ENCODE assay signal across 7 mouse cellular contexts in genomic region chr14:53547365-53547764, GRCm38 (mm10).
DNase-seq lines count a peak whose midpoint lies in the region; ATAC-seq and TF ChIP-seq lines count a peak whose summit lies in the region.
"Not testable (repeated sequence)": the region's sequence is repeated elsewhere in the genome, so short reads cannot be mapped to it uniquely, and the experiment has no call there.

No protein-coding gene starts in this region.

- not testable (repeated sequence) for H3K27me3 ChIP-seq in CH12.LX (replicated peaks); hindbrain, postnatal 0 days (ENCODE audit: insufficient read depth, low read length); thymus, adult 2 months (ENCODE audit: control insufficient read depth, insufficient read depth, low read length)

- dilution Hi-C loops in CH12.LX (cut with MboI; ENCODE audit: extremely low pct_ligation_motif_present, extremely low pct_unique_long_range_greater_than_20kb, low sequenced_read_pairs), result not testable (repeated sequence)

- in situ Hi-C loops in CH12.LX (cut with MboI; ENCODE audit: low pct_ligation_motif_present, low pct_unique_long_range_greater_than_20kb, low sequenced_read_pairs), result not testable (repeated sequence)

- TF ChIP-seq CTCF in CH12.LX (conservative IDR thresholded peaks at IDR 0.05 in 1 of 2, IDR thresholded peaks at IDR 0.05 in 1 of 2; ENCODE audit: low read depth in 2 of 2, low read length in 2 of 2), result peak in 1 of 2 experiments; percentile 59; a peak in 2 of 4 replicates
- TF ChIP-seq CTCF in hindbrain, postnatal 0 days (IDR thresholded peaks at IDR 0.05; ENCODE audit: low read depth), result peak; percentile 35
- TF ChIP-seq CTCF in thymus, adult 2 months (IDR thresholded peaks at IDR 0.05; ENCODE audit: borderline replicate concordance, control insufficient read depth, extremely low read depth, insufficient read depth, low read length, poor library complexity), result not testable (repeated sequence)

- TF ChIP-seq RAD21 in CH12.LX (IDR thresholded peaks at IDR 0.05; ENCODE audit: low read depth, low read length), result peak; percentile 36

- not testable (repeated sequence) for ATAC-seq in hindbrain, postnatal 0 days

- not testable (repeated sequence) for TF ChIP-seq EP300 in CH12.LX (IDR thresholded peaks at IDR 0.05; ENCODE audit: low read length)

- not testable (repeated sequence) for TF ChIP-seq POLR2A in CH12.LX (IDR thresholded peaks at IDR 0.05; ENCODE audit: low read depth, low read length); thymus, adult 2 months (IDR thresholded peaks at IDR 0.05; ENCODE audit: control insufficient read depth, extremely low read depth, insufficient read depth, low read length, poor library complexity)

- H3K4me3 ChIP-seq in CH12.LX (replicated peaks in 1 of 3; ENCODE audit: low read depth in 2 of 3, low read length in 2 of 3, poor library complexity in 1 of 3); hindbrain, postnatal 0 days (ENCODE audit: low read length); thymus, adult 2 months (ENCODE audit: control insufficient read depth, insufficient read depth, low read length): not testable (repeated sequence)

- not testable (repeated sequence) for H3K4me2 ChIP-seq in CH12.LX (ENCODE audit: insufficient read depth, low read depth, poor library complexity, severe bottlenecking); hindbrain, postnatal 0 days (ENCODE audit: low read depth, low read length)

- H3K4me1 ChIP-seq in CH12.LX (ENCODE audit: control insufficient read depth in 1 of 2, insufficient read depth in 2 of 2), result peaks cover 3 to 16% of the 10 kb centered on the region in 2 experiments; a peak in 2 of 4 replicates
- H3K4me1 ChIP-seq in hindbrain, postnatal 0 days (ENCODE audit: insufficient read depth, low read length), result not testable (repeated sequence)
- H3K4me1 ChIP-seq in thymus, adult 2 months (replicated peaks; ENCODE audit: control insufficient read depth, insufficient read depth, low read length), result peaks cover 15% of the 10 kb centered on the region

- H3K9ac ChIP-seq in CH12.LX (ENCODE audit: insufficient read depth, low read depth); hindbrain, postnatal 0 days (replicated peaks; ENCODE audit: low read length): not testable (repeated sequence)

- not testable (repeated sequence) for H3K27ac ChIP-seq in CH12.LX (ENCODE audit: insufficient read depth, low read depth); hindbrain, postnatal 0 days; thymus, adult 2 months (ENCODE audit: control insufficient read depth, insufficient read depth, low read length)

- H3K9me3 ChIP-seq in CH12.LX (replicated peaks; ENCODE audit: low read length); hindbrain, postnatal 0 days (ENCODE audit: low read length): not testable (repeated sequence)

- H3K36me3 ChIP-seq in CH12.LX (replicated peaks in 1 of 2; ENCODE audit: control insufficient read depth in 1 of 2, insufficient read depth in 1 of 2, low read length in 1 of 2); hindbrain, postnatal 0 days (ENCODE audit: insufficient read depth, low read length); thymus, adult 2 months (ENCODE audit: control insufficient read depth, insufficient read depth, low read length): not testable (repeated sequence)

- not testable (repeated sequence) for H3K79me2 ChIP-seq in CH12.LX (replicated peaks; ENCODE audit: control insufficient read depth, extremely low read depth, insufficient read depth, poor library complexity, severe bottlenecking)

- peak; percentile 13 for DNase-seq in CH12.LX (ENCODE audit: extremely low read depth)
- DNase-seq in NIH3T3 (ENCODE audit: low read depth), result peak; percentile 6
- DNase-seq in adrenal gland, postnatal 36 days, result peak; percentile 2 to 26
- DNase-seq in hindbrain, postnatal 0 days (ENCODE audit: low spot score), result not testable (repeated sequence)
- peak; percentile 19 to 28 for DNase-seq in layer of hippocampus, postnatal 10 days (ENCODE audit: low spot score in 2 of 2)
- DNase-seq in mesoderm, embryonic 11.5 days (ENCODE audit: low read depth, low spot score), result peak; percentile 6
- DNase-seq in thymus, adult 2 months, result peak; percentile 60
